Mouse (Mus musculus) liver, embryonic 16.5 days (tissue): ENCODE data around the gene 9530068E07Rik. TPM values are rescaled to one million over a fixed set of nuclear protein-coding genes. Genes with fewer than 3 reads are reported as not detected.
"Not testable (repeated sequence)": the region's sequence is repeated elsewhere in the genome, so short reads cannot be mapped to it uniquely, and the experiment has no call there.

ENCODE experiments used
- ATAC-seq: fragments of 200-750 bp; cut with Nextera tagmentation; 2 replicates; pipeline ENCODE4 v1.8.0; 2017; ENCODE audit warnings: low read depth, mild to moderate bottlenecking, moderate number of reproducible peaks, moderate library complexity
- H3K27ac ChIP-seq: fragments of 300-500 bp; sonication (generic); 2 replicates; pipeline ENCODE4 v1.5.1; 2014; ENCODE audit warnings: mild to moderate bottlenecking, low read length
- H3K27me3 ChIP-seq: fragments of 300-500 bp; sonication (generic); 2 replicates; pipeline ENCODE4 v1.6.1; 2014; ENCODE audit warnings: low read depth, low read length, mixed read lengths; ENCODE audit not compliant: control insufficient read depth, insufficient read depth
- H3K36me3 ChIP-seq: fragments of 300-500 bp; sonication (generic); 2 replicates; pipeline ENCODE4 v1.6.1; 2014; ENCODE audit warnings: mild to moderate bottlenecking; ENCODE audit not compliant: control insufficient read depth, insufficient read depth
- H3K4me1 ChIP-seq: fragments of 300-500 bp; sonication (generic); 2 replicates; pipeline ENCODE4 v1.6.1; 2014; ENCODE audit warnings: low read depth, low read length, mixed read lengths; ENCODE audit not compliant: control insufficient read depth
- H3K4me2 ChIP-seq: fragments of 300-500 bp; sonication (generic); 2 replicates; pipeline ENCODE4 v1.6.1; 2014; ENCODE audit warnings: low read depth, low read length, mixed read lengths
- H3K4me3 ChIP-seq: fragments of 300-500 bp; sonication (generic); 2 replicates; pipeline ENCODE4 v1.5.1; 2014; ENCODE audit warnings: low read depth, mild to moderate bottlenecking, low read length
- H3K9ac ChIP-seq: fragments of 300-500 bp; sonication (generic); 2 replicates; pipeline ENCODE4 v1.6.1; 2014; ENCODE audit warnings: low read depth, low read length
- H3K9me3 ChIP-seq: fragments of 300-500 bp; sonication (generic); replicated peaks from 2 replicates; pipeline ENCODE4 v1.6.1; 2016; ENCODE audit warnings: low read length; ENCODE audit not compliant: control insufficient read depth
- WGBS: fragments of 180-500 bp; shearing (Covaris S2); extraction: QIAGEN DNeasy Blood & Tissue Kit; methylation state at CpG from one replicate; pipeline ENCODE4 v1.1.7; 2014; ENCODE audit not compliant: insufficient replicate concordance; 5-methylcytosine and 5-hydroxymethylcytosine counted together
- polyA plus RNA-seq: library from polyadenylated mRNA; unstranded; fragments of >200 nt; fragmentation: Nextera tagmentation; extraction: Ambion mirVana; gene quantifications from 2 replicates; pipeline ENCODE4 v1.2.1, GENCODE M21; 2015

Gene 9530068E07Rik
- 54.4 and 54.6 TPM in 2 replicates for polyA plus RNA-seq

DNA sequence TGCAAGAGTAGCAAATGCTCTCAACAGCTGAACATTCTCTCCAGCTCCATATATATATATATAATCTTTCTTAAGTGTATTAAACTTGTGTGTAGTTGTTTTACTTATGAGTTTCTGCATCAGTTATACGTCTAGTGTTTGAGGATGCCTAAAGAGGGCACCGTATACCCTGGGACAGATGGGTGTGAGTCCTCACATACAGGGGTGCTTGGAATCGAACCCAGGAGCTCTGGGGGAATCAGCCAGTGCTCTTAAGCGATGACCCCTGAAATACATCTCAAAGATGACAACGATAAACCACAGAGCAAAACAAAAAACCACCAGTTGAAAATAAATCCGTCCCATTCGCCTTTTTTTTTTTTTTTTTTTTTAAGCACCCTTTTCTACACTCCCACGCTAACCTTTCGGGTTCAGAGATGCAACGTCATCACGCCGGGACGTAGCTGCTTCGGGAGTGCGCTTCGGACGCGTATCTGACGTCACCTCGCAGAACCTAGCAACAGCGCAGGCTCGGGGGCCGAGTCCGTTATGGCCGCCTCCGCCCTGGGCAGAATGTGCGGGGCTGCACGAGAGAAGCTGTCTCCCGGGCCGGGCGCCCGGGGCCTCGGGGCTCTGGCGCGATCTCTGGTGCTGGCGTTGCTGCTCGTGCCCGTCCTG is at the start of gene 9530068E07Rik:
Gene 9530068E07Rik, plus strand, starts transcription at position 489 of the 657 bp plus-strand sequence.
- peak within 1 kb of the TSS; percentile 85 for H3K27ac ChIP-seq
- H3K36me3 ChIP-seq = no peaks in the 10 kb centered on the region
- no peaks in the 10 kb centered on the region for H3K9me3 ChIP-seq
- no peaks in the 10 kb centered on the region for H3K27me3 ChIP-seq
- peak within 1 kb of the TSS; percentile 92 for H3K9ac ChIP-seq
- peaks cover 21% of the 10 kb centered on the region for H3K4me1 ChIP-seq
- peak within 1 kb of the TSS; percentile 94 for H3K4me3 ChIP-seq
- WGBS = 2% methylated on average over 38 of the region's 38 CpGs
- peak; percentile 97 for ATAC-seq
- H3K4me2 ChIP-seq = peak within 1 kb of the TSS; percentile 73

DNA sequence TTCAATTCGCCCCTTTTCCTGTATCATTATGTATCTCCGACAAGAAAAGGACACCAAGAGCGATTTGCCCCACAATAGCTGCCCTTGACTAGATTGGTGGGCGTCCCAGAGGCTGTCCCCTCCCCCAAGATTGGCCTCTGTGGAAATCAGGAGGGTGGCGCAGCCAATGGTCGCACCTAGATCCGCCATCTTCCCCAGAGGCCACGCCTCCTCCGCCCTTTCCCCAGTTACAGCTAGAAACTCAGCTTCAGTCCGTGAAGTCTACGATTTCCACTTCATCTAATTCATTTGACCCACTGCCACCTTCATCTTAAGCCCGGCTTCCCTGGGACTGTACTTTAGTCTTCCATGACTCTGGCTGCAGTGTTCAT is 49.6 kb upstream of the 9530068E07Rik start:
- no peaks in the 10 kb centered on the region for H3K27me3 ChIP-seq
- H3K9ac ChIP-seq = no peak overlapping the region
- H3K4me3 ChIP-seq = peak overlapping the region; percentile 53
- H3K27ac ChIP-seq = peak overlapping the region; percentile 5; the same call in 1 of the 2 replicates
- peaks cover 31% of the 10 kb centered on the region for H3K4me1 ChIP-seq
- H3K4me2 ChIP-seq = peak overlapping the region; percentile 63
- H3K36me3 ChIP-seq = no peaks in the 10 kb centered on the region
- peak; percentile 24; the same call in 1 of the 2 replicates for ATAC-seq
- no peaks in the 10 kb centered on the region for H3K9me3 ChIP-seq
- 2% methylated on average over 12 of the region's 12 CpGs for WGBS

DNA sequence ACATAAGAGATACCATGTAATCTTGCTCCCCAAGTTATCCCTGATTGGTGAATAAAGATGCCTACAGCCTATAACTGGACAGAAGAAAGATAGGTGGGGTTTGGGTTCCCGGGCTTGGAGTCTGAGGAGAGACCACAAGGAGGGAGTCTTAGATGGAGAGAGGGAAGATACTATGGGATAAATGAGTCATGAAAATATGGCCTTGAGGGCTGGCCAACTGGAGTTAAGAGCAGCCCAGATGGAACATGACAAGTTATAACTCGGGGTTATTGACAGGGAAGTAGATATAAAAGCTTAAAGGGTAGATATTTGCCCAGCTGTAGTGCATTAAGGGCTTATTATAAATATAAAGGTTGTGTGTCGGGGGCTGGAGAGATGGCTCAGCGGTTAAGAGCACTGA is 48.1 kb upstream of the 9530068E07Rik start:
- no peak overlapping the region for H3K27ac ChIP-seq
- H3K4me3 ChIP-seq = no peak overlapping the region
- no peaks in the 10 kb centered on the region for H3K27me3 ChIP-seq
- H3K4me2 ChIP-seq = no peak overlapping the region
- WGBS = 73% methylated on average over 4 of the region's 4 CpGs
- no peaks in the 10 kb centered on the region for H3K36me3 ChIP-seq
- peaks cover 32% of the 10 kb centered on the region for H3K4me1 ChIP-seq
- ATAC-seq = no peak
- H3K9me3 ChIP-seq = no peaks in the 10 kb centered on the region
- no peak overlapping the region for H3K9ac ChIP-seq

DNA sequence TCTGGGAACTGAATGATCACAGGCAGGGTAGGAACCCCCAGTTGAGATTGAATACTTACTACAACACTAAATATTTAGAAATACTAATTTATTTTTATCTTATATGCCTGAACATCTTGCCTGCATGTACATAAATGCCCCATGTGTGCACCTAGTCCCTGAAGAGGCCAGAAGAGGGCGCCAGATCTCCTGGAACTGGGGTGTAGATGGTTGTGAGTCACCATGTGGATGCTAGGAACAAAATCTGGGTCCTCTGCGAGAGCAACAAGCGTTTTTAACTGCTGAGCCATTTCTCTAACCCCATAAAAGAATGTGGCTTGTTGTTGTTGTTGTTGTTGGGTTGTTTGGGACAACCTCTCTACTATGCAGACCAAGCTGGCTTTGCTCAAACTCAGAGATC is 47.5 kb upstream of the 9530068E07Rik start:
- WGBS = 44% methylated on average over 3 of the region's 3 CpGs
- no peak overlapping the region for H3K9ac ChIP-seq
- H3K27me3 ChIP-seq = no peaks in the 10 kb centered on the region
- H3K27ac ChIP-seq = no peak overlapping the region
- H3K4me3 ChIP-seq = no peak overlapping the region
- no peak overlapping the region for H3K4me2 ChIP-seq
- peaks cover 32% of the 10 kb centered on the region for H3K4me1 ChIP-seq
- H3K36me3 ChIP-seq = no peaks in the 10 kb centered on the region
- ATAC-seq = no peak
- H3K9me3 ChIP-seq = no peaks in the 10 kb centered on the region

DNA sequence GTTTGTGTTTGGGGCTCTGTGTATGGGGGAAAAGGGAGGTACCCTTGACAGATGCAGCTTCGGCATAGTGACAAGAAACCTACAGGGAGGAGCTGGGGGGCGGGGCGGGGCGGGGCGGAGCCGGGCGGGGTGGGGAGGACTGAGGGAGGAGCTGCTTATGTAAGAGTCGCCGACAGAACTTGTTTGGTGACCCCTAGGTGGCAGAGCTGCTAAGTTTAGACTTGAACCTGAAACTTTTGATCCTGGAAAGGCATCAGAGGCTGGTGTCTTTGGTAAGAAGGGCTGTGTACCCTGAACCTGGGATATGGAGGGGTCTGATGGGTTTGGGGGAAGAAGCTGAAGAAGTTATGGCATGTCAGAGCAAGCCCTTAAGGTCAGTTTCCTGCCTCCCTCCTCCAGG is 45.3 kb upstream of the 9530068E07Rik start:
- under 1% methylated on average over 8 of the region's 9 CpGs for WGBS
- Histone ChIP-seq H3K4me1 (peaks cover 23% of the 10 kb centered on the region), H3K36me3 (no peaks in the 10 kb centered on the region), H3K4me3 (no peak overlapping the region), H3K27me3 (no peaks in the 10 kb centered on the region), H3K9me3 (no peaks in the 10 kb centered on the region), H3K4me2 (peak overlapping the region; percentile 35), H3K27ac (peak overlapping the region; percentile 47; the same call in 1 of the 2 replicates), H3K9ac (peak overlapping the region; percentile 19; the same call in 1 of the 2 replicates)
- peak; percentile 81 for ATAC-seq

DNA sequence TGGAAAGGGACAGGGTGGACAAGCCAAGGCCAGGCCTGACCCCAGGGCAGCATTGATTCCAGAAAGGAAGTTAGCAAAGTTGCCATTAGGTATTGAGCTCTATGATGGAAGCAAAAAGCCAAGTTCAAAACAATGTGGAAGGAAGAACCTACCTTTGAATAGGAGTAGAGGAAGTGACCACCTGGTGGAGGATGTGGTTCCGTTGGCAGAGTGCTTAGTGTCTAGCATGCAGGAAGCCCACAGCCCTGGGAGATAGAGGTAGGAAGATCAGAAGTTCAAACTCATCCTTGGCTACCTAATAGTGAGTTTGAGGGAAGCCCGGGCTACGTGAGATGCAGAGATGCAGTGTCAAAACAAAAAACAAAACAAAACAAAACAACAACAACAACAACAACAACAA is 44.0 kb upstream of the 9530068E07Rik start:
- WGBS = 73% methylated on average over 3 of the region's 3 CpGs
- H3K4me3 ChIP-seq = no peak overlapping the region

DNA sequence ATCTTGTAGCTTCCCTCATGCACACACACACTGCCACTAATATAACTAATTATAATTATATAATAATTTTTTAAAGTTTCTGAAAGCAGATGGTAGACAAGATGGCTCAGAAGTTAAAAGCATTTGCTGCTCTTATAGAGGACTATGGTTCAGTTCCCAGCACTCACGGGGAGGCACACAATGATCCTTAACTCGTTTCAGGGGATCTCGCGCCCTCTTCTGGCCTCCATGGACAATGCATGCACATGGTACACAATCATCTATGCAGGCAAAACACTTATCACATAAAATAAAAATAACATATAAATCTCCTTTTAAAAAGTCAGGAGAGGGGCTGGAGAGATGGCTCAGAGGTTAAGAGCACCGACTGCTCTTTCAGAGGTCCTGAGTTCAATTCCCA is 41.6 kb upstream of the 9530068E07Rik start:
- 71% methylated on average over 5 of the region's 5 CpGs for WGBS
- no peak for ATAC-seq
- no peak overlapping the region for H3K4me2 ChIP-seq

More for the DNA sequence above, 44.0 kb upstream of the 9530068E07Rik start:
- Histone ChIP-seq H3K36me3 (no peaks in the 10 kb centered on the region), H3K9ac (no peak overlapping the region), H3K27me3 (no peaks in the 10 kb centered on the region), H3K4me2 (no peak overlapping the region), H3K4me1 (peaks cover 14% of the 10 kb centered on the region), H3K27ac (no peak overlapping the region), H3K9me3 (no peaks in the 10 kb centered on the region)
- no peak for ATAC-seq

DNA sequence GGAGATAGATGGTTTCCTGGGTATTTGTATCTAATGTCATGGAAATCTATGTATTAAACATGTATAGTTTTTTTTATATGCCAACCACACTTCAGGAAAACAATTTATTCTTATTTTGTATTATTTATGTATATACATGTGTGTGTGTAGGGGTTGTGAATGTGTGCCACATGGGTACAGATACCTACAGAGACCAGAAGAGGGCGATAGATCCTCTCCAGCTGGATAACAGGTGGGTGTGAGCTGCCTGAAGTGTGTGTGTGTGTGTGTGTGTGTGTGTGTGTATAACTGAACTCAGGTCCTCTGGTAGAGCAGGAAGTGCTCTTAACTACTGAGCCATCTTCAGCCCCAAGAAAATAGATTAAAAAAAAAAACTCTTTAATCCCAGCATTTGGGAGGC is 40.6 kb upstream of the 9530068E07Rik start:
- Histone ChIP-seq H3K9ac (no peak overlapping the region), H3K27ac (no peak overlapping the region), H3K9me3 (no peaks in the 10 kb centered on the region), H3K36me3 (no peaks in the 10 kb centered on the region), H3K4me3 (no peak overlapping the region), H3K4me1 (peaks cover 27% of the 10 kb centered on the region), H3K27me3 (no peaks in the 10 kb centered on the region), H3K4me2 (no peak overlapping the region)
- no peak for ATAC-seq
- WGBS = 77% methylated on average over 1 of the region's 1 CpGs

More for the DNA sequence above, 41.6 kb upstream of the 9530068E07Rik start:
- Histone ChIP-seq H3K9ac (no peak overlapping the region), H3K9me3 (no peaks in the 10 kb centered on the region), H3K27me3 (no peaks in the 10 kb centered on the region), H3K4me3 (no peak overlapping the region), H3K27ac (no peak overlapping the region), H3K4me1 (peaks cover 21% of the 10 kb centered on the region), H3K36me3 (no peaks in the 10 kb centered on the region)

DNA sequence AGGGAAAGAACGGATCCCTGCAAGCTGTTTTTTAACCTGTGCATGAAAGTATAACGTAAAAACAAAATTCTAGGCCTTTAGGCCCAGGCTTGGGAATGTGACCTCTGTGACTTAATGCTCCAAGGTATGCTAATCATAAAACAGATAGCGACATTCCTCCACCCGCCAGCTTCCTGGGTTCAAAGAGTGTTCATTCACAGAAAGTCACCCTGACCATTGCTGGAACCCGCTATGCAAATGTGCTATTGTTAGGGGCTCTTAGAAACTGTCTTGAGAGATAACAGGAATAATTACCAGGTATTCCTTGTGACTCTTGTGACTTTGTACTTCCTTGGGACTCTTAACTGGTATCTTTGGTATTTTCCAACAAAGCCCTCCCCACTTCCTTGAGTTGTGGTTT is 39.1 kb upstream of the 9530068E07Rik start:
- not testable (repeated sequence) for H3K27me3 ChIP-seq, H3K9me3 ChIP-seq, H3K9ac ChIP-seq, H3K4me2 ChIP-seq, H3K4me3 ChIP-seq, H3K27ac ChIP-seq, H3K36me3 ChIP-seq, ATAC-seq
- peaks cover 19% of the 10 kb centered on the region for H3K4me1 ChIP-seq
- 81% methylated on average over 5 of the region's 5 CpGs for WGBS
